Mouse (Mus musculus) liver, adult 2 months (tissue): ENCODE measurements around the gene Tm6sf1. TPM values are rescaled to one million over a fixed set of nuclear protein-coding genes. Genes with fewer than 3 reads are reported as not detected.

Experiments
- DNase-seq: peaks from one replicate; pipeline ENCODE4 v3.0.0-alpha.2; 2011; ENCODE audit warnings: low read depth, low spot score; ENCODE audit errors: extremely low read depth
- H3K27ac ChIP-seq: fragments of 200-500 bp; replicated peaks from 2 replicates; pipeline ENCODE4 v1.5.1; 2012; ENCODE audit warnings: low read depth, mild to moderate bottlenecking, control low read depth, inconsistent platforms, low read length; ENCODE audit not compliant: insufficient read depth
- H3K27me3 ChIP-seq: fragments of 200-500 bp; 2 replicates; pipeline ENCODE4 v1.6.1; 2012; ENCODE audit warnings: mild to moderate bottlenecking, moderate library complexity, low read length, inconsistent platforms; ENCODE audit not compliant: control insufficient read depth, insufficient read depth
- H3K36me3 ChIP-seq: fragments of 200-500 bp; 2 replicates; pipeline ENCODE4 v1.6.1; 2012; ENCODE audit warnings: low read length, inconsistent platforms; ENCODE audit not compliant: control insufficient read depth, insufficient read depth
- H3K4me1 ChIP-seq: fragments of 200-500 bp; 2 replicates; pipeline ENCODE4 v1.6.1; 2011; ENCODE audit warnings: low read length; ENCODE audit not compliant: control insufficient read depth, insufficient read depth
- H3K4me3 ChIP-seq: fragments of 200-500 bp; 2 replicates; pipeline ENCODE4 v1.5.1; 2011; ENCODE audit warnings: low read depth, mild to moderate bottlenecking, control low read depth, low read length, moderate library complexity; ENCODE audit not compliant: insufficient read depth
- H3K79me2 ChIP-seq: fragments of 200-500 bp; 2 replicates; pipeline ENCODE4 v1.6.1; 2012; ENCODE audit warnings: inconsistent platforms, mild to moderate bottlenecking, low read length, moderate library complexity; ENCODE audit not compliant: control insufficient read depth, insufficient read depth
- H3K9ac ChIP-seq: fragments of 200-500 bp; 2 replicates; pipeline ENCODE4 v1.6.1; 2012; ENCODE audit warnings: low read depth, mild to moderate bottlenecking, control low read depth, inconsistent platforms, low read length
- CTCF ChIP-seq: fragments of 200-500 bp; IDR thresholded peaks from 2 replicates; pipeline ENCODE4 v1.5.1; 2011; ENCODE audit warnings: low read depth, low read length, control low read depth
- POLR2A ChIP-seq: fragments of 200-500 bp; IDR thresholded peaks from 2 replicates; pipeline ENCODE4 v1.6.1; 2011; ENCODE audit warnings: low read length, control low read depth; ENCODE audit not compliant: insufficient read depth; ENCODE audit errors: extremely low read depth
- WGBS: fragments of 180-500 bp; shearing (Covaris S2); methylation state at CpG from one replicate; pipeline ENCODE4 v1.1.7; 2018; 5-methylcytosine and 5-hydroxymethylcytosine counted together
- polyA plus RNA-seq: library from polyadenylated mRNA; depleted of rRNA; stranded (reverse); fragments of >200 nt; gene quantifications from 2 replicates; pipeline ENCODE4 v1.2.3, GENCODE M21; 2012
- total RNA-seq: library from RNA; depleted of rRNA; stranded (reverse); fragments of >200 nt; gene quantifications from 2 replicates; pipeline ENCODE4 v1.2.3, GENCODE M21; 2014

Tm6sf1 gene
- total and polyA plus RNA-seq, 2 experiments: 4.7 to 4.9 TPM

GRCm38 (mm10) chr7:81846008-81846407 lies 12.8 kb upstream of the Tm6sf1 start:
- Histone ChIP-seq H3K36me3 (no peaks in the 10 kb centered on the region), H3K9ac (no peak overlapping the region), H3K27ac (no peak overlapping the region), H3K27me3 (peaks cover 2% of the 10 kb centered on the region; the same call in 1 of the 2 replicates), H3K79me2 (no peaks in the 10 kb centered on the region), H3K4me3 (no peak overlapping the region), H3K4me1 (peaks cover 5% of the 10 kb centered on the region; the same call in 1 of the 2 replicates)
- WGBS: 44% methylated on average over 8 of the region's 8 CpGs
- TF ChIP-seq CTCF (no peak), POLR2A (no peak)
- no peak for DNase-seq

DNA sequence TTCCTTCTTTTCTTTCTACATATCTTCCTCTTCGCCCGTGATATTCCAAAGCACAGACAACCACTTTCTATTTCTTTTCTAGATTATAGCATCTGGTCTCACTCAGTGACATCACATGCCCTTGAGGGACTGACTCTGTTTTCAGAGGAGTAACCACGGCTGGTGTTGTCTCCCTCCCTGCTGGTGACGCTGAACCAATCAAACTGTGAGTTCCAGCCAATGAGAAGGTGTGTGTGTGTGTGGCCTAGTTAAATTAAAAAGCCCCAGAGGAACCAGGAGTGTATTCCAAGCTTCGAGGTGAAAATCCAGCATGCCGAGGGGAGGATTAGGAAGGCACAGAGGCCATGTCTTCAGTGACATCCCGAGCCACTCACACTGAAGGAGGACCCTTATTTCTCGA lies 11.8 kb upstream of the Tm6sf1 start:
- no peak for DNase-seq

DNA sequence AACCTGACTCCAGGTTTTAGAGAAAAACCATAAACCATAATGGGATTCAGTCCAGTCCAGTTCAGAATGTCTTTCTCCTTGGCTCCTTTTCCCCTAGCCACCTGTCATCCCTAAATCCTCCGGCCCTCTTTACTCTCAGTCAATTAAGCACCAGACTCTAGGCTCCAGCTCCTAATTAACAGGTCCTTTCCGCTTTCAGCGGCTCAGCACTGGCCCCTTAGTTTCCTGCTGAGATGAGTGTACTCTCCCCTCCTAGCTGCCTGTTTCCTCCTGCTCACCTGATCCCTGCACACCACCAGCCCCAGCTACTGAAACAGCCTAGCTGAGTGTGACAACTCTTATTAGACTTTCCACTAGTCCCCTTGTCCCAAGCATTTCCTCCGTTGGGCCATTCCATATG lies 11.0 kb upstream of the Tm6sf1 start:
- TF ChIP-seq POLR2A (no peak), CTCF (no peak)
- Histone ChIP-seq H3K36me3 (no peaks in the 10 kb centered on the region), H3K9ac (no peak overlapping the region), H3K27ac (no peak overlapping the region), H3K4me1 (no peaks in the 10 kb centered on the region), H3K79me2 (no peaks in the 10 kb centered on the region), H3K27me3 (peaks cover 2% of the 10 kb centered on the region; the same call in 1 of the 2 replicates), H3K4me3 (no peak overlapping the region)
- DNase-seq: no peak
- 61% methylated on average over 4 of the region's 4 CpGs for WGBS

More for the DNA sequence above, 11.8 kb upstream of the Tm6sf1 start:
- peaks cover 2% of the 10 kb centered on the region; the same call in 1 of the 2 replicates for H3K27me3 ChIP-seq
- no peaks in the 10 kb centered on the region for H3K4me1 ChIP-seq
- H3K9ac ChIP-seq: no peak overlapping the region
- 41% methylated on average over 8 of the region's 8 CpGs for WGBS
- H3K27ac ChIP-seq: no peak overlapping the region
- TF ChIP-seq CTCF (no peak), POLR2A (no peak)
- no peak overlapping the region for H3K4me3 ChIP-seq
- no peaks in the 10 kb centered on the region for H3K36me3 ChIP-seq
- H3K79me2 ChIP-seq: no peaks in the 10 kb centered on the region

DNA sequence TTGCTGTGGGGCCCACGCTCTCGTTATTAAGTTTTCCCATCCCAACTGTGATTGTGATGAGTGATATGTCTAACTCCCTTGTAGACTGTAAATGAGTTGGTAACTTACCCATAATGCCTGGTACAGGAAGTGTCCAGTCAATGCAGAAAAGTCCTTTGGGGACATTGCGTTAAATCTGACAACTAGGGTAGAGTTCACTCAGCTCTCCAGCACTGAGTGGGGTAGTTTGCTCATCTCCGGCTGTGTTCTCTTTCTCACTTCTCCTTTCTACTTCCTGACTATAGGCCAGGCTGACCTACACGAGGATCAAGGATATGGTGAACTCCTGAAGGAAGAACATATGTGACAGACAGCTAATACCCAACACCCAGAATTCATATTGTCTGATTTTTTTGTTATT lies 9.6 kb upstream of the Tm6sf1 start:
- Histone ChIP-seq H3K27me3 (peaks cover 2% of the 10 kb centered on the region; the same call in 1 of the 2 replicates), H3K79me2 (no peaks in the 10 kb centered on the region), H3K4me3 (no peak overlapping the region), H3K9ac (no peak overlapping the region), H3K4me1 (no peaks in the 10 kb centered on the region), H3K27ac (no peak overlapping the region), H3K36me3 (no peaks in the 10 kb centered on the region)
- WGBS: 82% methylated on average over 5 of the region's 5 CpGs
- peak; percentile 51 for DNase-seq
- no peak for TF ChIP-seq POLR2A
- TF ChIP-seq CTCF: no peak

DNA sequence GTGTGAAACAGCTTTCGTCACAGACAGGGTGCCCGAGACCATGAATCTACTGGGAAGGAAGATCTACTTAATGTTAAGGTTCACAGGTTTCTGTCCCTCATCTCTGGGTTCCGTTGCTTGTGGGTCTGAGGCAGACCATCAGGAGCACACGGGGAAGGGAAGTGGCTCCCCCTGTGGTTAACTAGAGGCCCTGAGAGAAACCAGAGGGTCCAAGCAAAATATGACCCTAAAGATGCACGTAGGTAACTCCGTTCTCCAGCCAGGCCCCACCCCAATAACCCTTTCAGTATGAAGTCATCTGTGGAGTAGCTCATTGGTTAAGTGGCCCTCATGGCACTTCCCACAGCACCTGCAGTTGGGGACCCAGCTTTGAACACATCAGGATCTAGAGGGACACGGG lies 9.2 kb upstream of the Tm6sf1 start:
- Histone ChIP-seq H3K9ac (no peak overlapping the region), H3K4me1 (no peaks in the 10 kb centered on the region), H3K27me3 (peaks cover 2% of the 10 kb centered on the region; the same call in 1 of the 2 replicates), H3K27ac (no peak overlapping the region), H3K79me2 (no peaks in the 10 kb centered on the region), H3K36me3 (no peaks in the 10 kb centered on the region), H3K4me3 (no peak overlapping the region)
- no peak for TF ChIP-seq CTCF
- no peak for TF ChIP-seq POLR2A
- 84% methylated on average over 7 of the region's 7 CpGs for WGBS
- no peak for DNase-seq

GRCm38 (mm10) chr7:81850171-81850570 lies 8.6 kb upstream of the Tm6sf1 start:
- 84% methylated on average over 6 of the region's 6 CpGs for WGBS
- no peak for TF ChIP-seq POLR2A
- no peak for TF ChIP-seq CTCF
- no peak overlapping the region for H3K9ac ChIP-seq
- H3K36me3 ChIP-seq: no peaks in the 10 kb centered on the region
- no peaks in the 10 kb centered on the region for H3K79me2 ChIP-seq
- DNase-seq: no peak
- H3K4me3 ChIP-seq: no peak overlapping the region
- peaks cover 2% of the 10 kb centered on the region; the same call in 1 of the 2 replicates for H3K27me3 ChIP-seq
- no peaks in the 10 kb centered on the region for H3K4me1 ChIP-seq
- no peak overlapping the region for H3K27ac ChIP-seq
